Mouse (Mus musculus): ENCODE measurements around the gene Slc15a3. TPM values are rescaled to one million over a fixed set of nuclear protein-coding genes. Genes with fewer than 3 reads are reported as not detected.

The Slc15a3 gene
- total and polyA plus RNA-seq, 3 experiments: not detected

DNA sequence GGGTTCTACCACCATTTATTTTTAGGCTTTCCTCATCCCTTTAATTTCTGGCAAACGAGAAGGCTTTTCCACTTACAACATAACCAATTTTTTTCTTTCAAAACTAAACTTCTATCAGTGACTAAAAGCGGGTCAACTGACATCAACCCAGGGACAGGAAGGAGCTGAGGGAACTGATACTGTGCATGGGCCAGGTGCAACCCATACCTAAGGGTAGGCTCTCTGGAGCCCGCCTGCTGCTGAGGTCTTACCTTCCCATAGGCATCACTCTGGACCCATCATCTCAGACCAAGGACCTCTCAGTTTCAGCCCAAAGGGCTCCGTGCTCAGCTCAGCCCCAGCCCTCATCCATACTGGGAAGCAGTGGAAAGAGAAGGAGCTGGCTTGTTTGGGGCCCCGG is 11.2 kb upstream of the Slc15a3 start:
- Histone ChIP-seq H3K4me1 (ENCODE audit: control insufficient read depth in 1 of 2, insufficient read depth in 2 of 2, low read length in 2 of 2) (peaks cover 0 to 3% of the 10 kb centered on the region in 2 experiments; a peak in 2 of 4 replicates), H3K9me3 (replicated peaks; ENCODE audit: insufficient read depth, low read length) (no peaks in the 10 kb centered on the region), H3K36me3 (ENCODE audit: control insufficient read depth in 1 of 2, insufficient read depth in 2 of 2, low read length in 2 of 2) (no peaks in the 10 kb centered on the region), H3K79me2 (ENCODE audit: control insufficient read depth, insufficient read depth, low read length, poor library complexity) (no peaks in the 10 kb centered on the region), H3K4me3 (ENCODE audit: control insufficient read depth in 1 of 2, insufficient read depth in 1 of 2, low read depth in 2 of 2, low read length in 2 of 2) (no peak overlapping the region), H3K27me3 (ENCODE audit: control insufficient read depth in 1 of 2, insufficient read depth in 2 of 2, low read length in 2 of 2) (peaks cover 2 to 9% of the 10 kb centered on the region in 2 experiments; a peak in 3 of 4 replicates), H3K9ac (ENCODE audit: control insufficient read depth, low read depth, low read length, poor library complexity, severe bottlenecking) (no peak overlapping the region), H3K27ac (ENCODE audit: control insufficient read depth, low read depth, low read length) (no peak overlapping the region)
- no peak for TF ChIP-seq EP300 (IDR thresholded peaks at IDR 0.05; ENCODE audit: low read depth in 1 of 2, low read length in 2 of 2)
- TF ChIP-seq UBTF (IDR thresholded peaks at IDR 0.05; ENCODE audit: borderline replicate concordance, insufficient read depth, low read depth, low read length): no peak
- no peak for TF ChIP-seq MYB (IDR thresholded peaks at IDR 0.05; ENCODE audit: low read depth, low read length)
- no peak for TF ChIP-seq HCFC1 (IDR thresholded peaks at IDR 0.05; ENCODE audit: low read depth, low read length)
- DNase-seq (ENCODE audit: low read depth, low spot score): no peak

DNA sequence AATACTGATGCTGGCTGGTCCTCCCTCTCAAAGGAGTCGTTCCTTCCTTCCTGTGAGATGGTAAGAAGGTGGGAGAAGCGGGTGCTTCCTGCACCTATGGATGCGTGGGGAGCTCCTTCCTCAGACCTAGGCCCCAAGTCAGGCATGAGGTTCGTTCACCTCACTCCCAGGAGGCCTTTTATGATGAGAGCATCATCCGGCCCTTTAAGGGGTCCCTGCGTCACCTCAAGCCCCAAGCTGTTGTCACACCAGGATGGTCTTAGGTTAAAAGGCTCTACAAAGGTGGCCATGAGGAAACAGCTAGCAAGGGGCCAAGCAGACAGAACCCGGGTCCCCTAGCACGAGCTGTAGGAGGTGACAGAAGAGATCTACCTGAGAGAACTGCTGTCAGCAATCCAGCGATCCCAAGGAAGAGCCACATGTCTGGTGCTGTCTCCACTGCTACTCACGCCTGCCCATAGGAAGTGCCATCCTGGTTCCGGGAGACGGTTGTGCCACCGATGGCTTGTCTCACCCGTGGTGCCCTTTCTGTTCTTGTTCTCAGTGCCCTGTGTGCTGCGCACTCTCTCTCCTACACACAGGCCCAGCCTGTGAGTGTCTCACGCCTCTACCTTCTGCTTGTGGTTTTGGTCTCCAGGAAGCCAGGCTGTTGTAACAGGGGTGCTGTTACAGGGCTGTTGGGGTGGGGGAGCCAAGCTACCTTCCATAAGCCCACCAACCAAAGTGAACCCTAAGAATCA is 9.9 kb upstream of the Slc15a3 start, which contains the start of gene Cd6:
Gene Cd6 (minus strand): TSS at position 623 of the 740 bp plus-strand sequence.
- DNase-seq (ENCODE audit: low read depth, low spot score): no peak
- peaks cover 0 to 9% of the 10 kb centered on the region in 2 experiments; a peak in 2 of 4 replicates for H3K4me1 ChIP-seq (ENCODE audit: control insufficient read depth in 1 of 2, insufficient read depth in 2 of 2, low read length in 2 of 2)
- H3K9me3 ChIP-seq (replicated peaks; ENCODE audit: insufficient read depth, low read length): no peaks in the 10 kb centered on the region
- H3K79me2 ChIP-seq (ENCODE audit: control insufficient read depth, insufficient read depth, low read length, poor library complexity): no peaks in the 10 kb centered on the region
- no peak within 1 kb of the TSS for H3K9ac ChIP-seq (ENCODE audit: control insufficient read depth, low read depth, low read length, poor library complexity, severe bottlenecking)
- no peak within 1 kb of the TSS for H3K27ac ChIP-seq (ENCODE audit: control insufficient read depth, low read depth, low read length)
- peaks cover 2 to 9% of the 10 kb centered on the region in 2 experiments; a peak in 3 of 4 replicates for H3K27me3 ChIP-seq (ENCODE audit: control insufficient read depth in 1 of 2, insufficient read depth in 2 of 2, low read length in 2 of 2)
- H3K4me3 ChIP-seq (ENCODE audit: control insufficient read depth in 1 of 2, insufficient read depth in 1 of 2, low read depth in 2 of 2, low read length in 2 of 2): no peak within 1 kb of the TSS
- TF ChIP-seq POLR2A (IDR thresholded peaks at IDR 0.05; ENCODE audit: control insufficient read depth in 1 of 2, insufficient read depth in 1 of 2, low read depth in 1 of 2, low read length in 2 of 2, poor library complexity in 1 of 2) (no peak), RCOR1 (IDR thresholded peaks at IDR 0.05; ENCODE audit: low read depth, low read length) (no peak), MAX (IDR thresholded peaks at IDR 0.05; ENCODE audit: low read length) (no peak), JUND (IDR thresholded peaks at IDR 0.05; ENCODE audit: low read depth, low read length) (no peak), MYC (IDR thresholded peaks at IDR 0.05; ENCODE audit: low read depth, low read length) (no peak), TCF12 (IDR thresholded peaks at IDR 0.05; ENCODE audit: low read depth, low read length) (no peak), USF1 (IDR thresholded peaks at IDR 0.05; ENCODE audit: low read depth, low read length) (no peak), E2F4 (IDR thresholded peaks at IDR 0.05; ENCODE audit: borderline replicate concordance, low read depth, low read length) (no peak), CHD1 (IDR thresholded peaks at IDR 0.05; ENCODE audit: low read depth, low read length) (no peak), HCFC1 (IDR thresholded peaks at IDR 0.05; ENCODE audit: low read depth, low read length) (no peak)
- H3K36me3 ChIP-seq (ENCODE audit: control insufficient read depth in 1 of 2, insufficient read depth in 2 of 2, low read length in 2 of 2): peaks cover 0 to 4% of the 10 kb centered on the region in 2 experiments; a peak in 1 of 4 replicates
